Mouse (Mus musculus) heart, embryonic 10.5 days (tissue): ENCODE measurements around the gene Plac9a. TPM values are rescaled to one million over a fixed set of nuclear protein-coding genes. Genes with fewer than 3 reads are reported as not detected.
"Not testable (repeated sequence)": the region's sequence is repeated elsewhere in the genome, so short reads cannot be mapped to it uniquely, and the experiment has no call there.

Experiments used
- DNase-seq: peaks from one replicate; pipeline ENCODE4 v3.0.0-alpha.2; 2017; ENCODE audit warnings: low spot score
- H3K27ac ChIP-seq: fragments of 300-500 bp; sonication (generic); 2 replicates; pipeline ENCODE4 v1.5.1; 2016; ENCODE audit warnings: mild to moderate bottlenecking
- H3K27me3 ChIP-seq: fragments of 300-500 bp; sonication (generic); 2 replicates; pipeline ENCODE4 v1.6.1; 2016; ENCODE audit warnings: mild to moderate bottlenecking; ENCODE audit not compliant: poor library complexity, insufficient read depth, severe bottlenecking
- H3K36me3 ChIP-seq: fragments of 300-500 bp; sonication (generic); 2 replicates; pipeline ENCODE4 v1.6.1; 2016; ENCODE audit warnings: mild to moderate bottlenecking, moderate library complexity
- H3K4me1 ChIP-seq: fragments of 300-500 bp; sonication (generic); 2 replicates; pipeline ENCODE4 v1.6.1; 2016; ENCODE audit warnings: mild to moderate bottlenecking
- H3K4me3 ChIP-seq: fragments of 300-500 bp; sonication (generic); 2 replicates; pipeline ENCODE4 v1.5.1; 2016; ENCODE audit warnings: mild to moderate bottlenecking, moderate library complexity
- H3K9me3 ChIP-seq: fragments of 300-500 bp; sonication (generic); 2 replicates; pipeline ENCODE4 v1.6.1; 2016; ENCODE audit warnings: mild to moderate bottlenecking, moderate library complexity
- WGBS: fragments of 180-500 bp; shearing (Covaris S2); methylation state at CpG from one replicate; pipeline ENCODE4 v1.1.7; 2016; 5-methylcytosine and 5-hydroxymethylcytosine counted together
- polyA plus RNA-seq: library from polyadenylated mRNA; unstranded; fragments of >200 nt; fragmentation: Nextera tagmentation; extraction: Ambion mirVana; gene quantifications from 2 replicates; pipeline ENCODE4 v1.2.1, GENCODE M21; 2016

The Plac9a gene
- polyA plus RNA-seq, 1 experiment from 2014 or later, result not detected

GRCm38 (mm10) chr14:25855241-25855885 lies 47.5 kb downstream of the Plac9a start:
- DNase-seq, result no peak
- H3K27me3 ChIP-seq, result no peaks in the 10 kb centered on the region; the same call in 1 of the 2 replicates
- H3K9me3 ChIP-seq, result no peaks in the 10 kb centered on the region
- no peak overlapping the region for H3K27ac ChIP-seq
- no peak overlapping the region for H3K4me3 ChIP-seq
- H3K36me3 ChIP-seq, result no peaks in the 10 kb centered on the region
- H3K4me1 ChIP-seq, result peaks cover 57% of the 10 kb centered on the region
- 56% methylated on average over 8 of the region's 8 CpGs for WGBS

- 85% methylated on average over 16 of the region's 16 CpGs for whole genome bisulfite sequencing
- no peaks in the 10 kb centered on the region for H3K9me3 ChIP-seq
- no peak for DNase-seq
- H3K36me3 ChIP-seq, result no peaks in the 10 kb centered on the region
- H3K4me1 ChIP-seq, result peaks cover 57% of the 10 kb centered on the region
- H3K4me3 ChIP-seq, result no peak overlapping the region
- no peaks in the 10 kb centered on the region for H3K27me3 ChIP-seq
- H3K27ac ChIP-seq, result peak overlapping the region; percentile 43; the same call in 1 of the 2 replicates
These were observed 49.0 kb downstream of the Plac9a start for GRCm38 (mm10) chr14:25853717-25854452.

GRCm38 (mm10) chr14:25853295-25853694 lies 49.6 kb downstream of the Plac9a start:
- no peaks in the 10 kb centered on the region for H3K27me3 ChIP-seq
- H3K27ac ChIP-seq, result peak overlapping the region; percentile 52
- 59% methylated on average over 6 of the region's 6 CpGs for WGBS
- H3K4me1 ChIP-seq, result peaks cover 55% of the 10 kb centered on the region
- no peaks in the 10 kb centered on the region for H3K9me3 ChIP-seq
- DNase-seq, result no peak
- H3K36me3 ChIP-seq, result no peaks in the 10 kb centered on the region
- no peak overlapping the region for H3K4me3 ChIP-seq

- no peaks in the 10 kb centered on the region for H3K36me3 ChIP-seq
- H3K4me3 ChIP-seq, result no peak overlapping the region
- 84% methylated on average over 11 of the region's 11 CpGs for WGBS
- DNase-seq, result no peak
- H3K27me3 ChIP-seq, result no peaks in the 10 kb centered on the region
- no peaks in the 10 kb centered on the region for H3K9me3 ChIP-seq
- H3K4me1 ChIP-seq, result peaks cover 55% of the 10 kb centered on the region
- peak overlapping the region; percentile 6; the same call in 1 of the 2 replicates for H3K27ac ChIP-seq
These were observed 50.8 kb downstream of the Plac9a start for GRCm38 (mm10) chr14:25852121-25852561.

- 65% methylated on average over 6 of the region's 6 CpGs for WGBS
These were observed 51.7 kb downstream of the Plac9a start for GRCm38 (mm10) chr14:25851189-25851588.

GRCm38 (mm10) chr14:25850433-25850832 lies 52.5 kb downstream of the Plac9a start:
- Histone ChIP-seq H3K4me3 (no peak overlapping the region), H3K36me3 (no peaks in the 10 kb centered on the region), H3K9me3 (no peaks in the 10 kb centered on the region), H3K27me3 (no peaks in the 10 kb centered on the region), H3K27ac (no peak overlapping the region; the same call in 1 of the 2 replicates), H3K4me1 (peaks cover 48% of the 10 kb centered on the region)
- DNase-seq, result no peak
- 87% methylated on average over 2 of the region's 2 CpGs for WGBS

More at GRCm38 (mm10) chr14:25851189-25851588, 51.7 kb downstream of the Plac9a start:
- no peak overlapping the region for H3K4me3 ChIP-seq
- no peaks in the 10 kb centered on the region for H3K36me3 ChIP-seq
- no peak overlapping the region; the same call in 1 of the 2 replicates for H3K27ac ChIP-seq
- H3K4me1 ChIP-seq, result peaks cover 56% of the 10 kb centered on the region
- no peaks in the 10 kb centered on the region for H3K9me3 ChIP-seq
- no peak for DNase-seq
- no peaks in the 10 kb centered on the region for H3K27me3 ChIP-seq

- not testable (repeated sequence) for H3K27ac ChIP-seq, DNase-seq, H3K4me3 ChIP-seq, H3K36me3 ChIP-seq, H3K9me3 ChIP-seq
- WGBS, result 94% methylated on average over 3 of the region's 4 CpGs
- H3K27me3 ChIP-seq, result peaks cover 12% of the 10 kb centered on the region; the same call in 1 of the 2 replicates
- peaks cover 34% of the 10 kb centered on the region for H3K4me1 ChIP-seq
These were observed 54.2 kb downstream of the Plac9a start for GRCm38 (mm10) chr14:25848708-25849107.

GRCm38 (mm10) chr14:25848237-25848636 lies 54.7 kb downstream of the Plac9a start:
- Histone ChIP-seq H3K9me3 (no peaks in the 10 kb centered on the region), H3K4me1 (peaks cover 29% of the 10 kb centered on the region), H3K27me3 (peaks cover 17% of the 10 kb centered on the region), H3K36me3 (no peaks in the 10 kb centered on the region), H3K4me3 (no peak overlapping the region), H3K27ac (no peak overlapping the region)
- WGBS, result 82% methylated on average over 6 of the region's 6 CpGs
- DNase-seq, result no peak

GRCm38 (mm10) chr14:25847660-25848059 lies 55.2 kb downstream of the Plac9a start:
- Histone ChIP-seq H3K4me3 (no peak overlapping the region), H3K27ac (no peak overlapping the region), H3K9me3 (no peaks in the 10 kb centered on the region), H3K27me3 (peaks cover 23% of the 10 kb centered on the region), H3K36me3 (no peaks in the 10 kb centered on the region), H3K4me1 (peaks cover 27% of the 10 kb centered on the region)
- DNase-seq, result no peak
- 19% methylated on average over 9 of the region's 9 CpGs for WGBS

- 81% methylated on average over 8 of the region's 8 CpGs for WGBS
- Histone ChIP-seq H3K36me3 (no peaks in the 10 kb centered on the region), H3K27ac (no peak overlapping the region), H3K4me3 (no peak overlapping the region), H3K9me3 (no peaks in the 10 kb centered on the region), H3K4me1 (peaks cover 37% of the 10 kb centered on the region), H3K27me3 (peaks cover 26% of the 10 kb centered on the region)
- no peak for DNase-seq
These were observed 56.4 kb downstream of the Plac9a start for GRCm38 (mm10) chr14:25846516-25846915.

GRCm38 (mm10) chr14:25845832-25846383 lies 57.0 kb downstream of the Plac9a start:
- Histone ChIP-seq H3K4me3 (no peak overlapping the region), H3K9me3 (no peaks in the 10 kb centered on the region), H3K36me3 (no peaks in the 10 kb centered on the region), H3K27me3 (peaks cover 29% of the 10 kb centered on the region), H3K4me1 (peaks cover 37% of the 10 kb centered on the region), H3K27ac (no peak overlapping the region)
- 83% methylated on average over 6 of the region's 6 CpGs for WGBS
- DNase-seq, result no peak

GRCm38 (mm10) chr14:25844372-25844771 lies 58.5 kb downstream of the Plac9a start:
- peaks cover 34% of the 10 kb centered on the region for H3K27me3 ChIP-seq
- H3K4me3 ChIP-seq, result no peak overlapping the region
- 84% methylated on average over 4 of the region's 4 CpGs for WGBS
- H3K4me1 ChIP-seq, result peaks cover 34% of the 10 kb centered on the region
- no peak overlapping the region for H3K27ac ChIP-seq
- no peaks in the 10 kb centered on the region for H3K36me3 ChIP-seq
- no peaks in the 10 kb centered on the region for H3K9me3 ChIP-seq
- DNase-seq, result no peak

- peaks cover 28% of the 10 kb centered on the region for H3K4me1 ChIP-seq
- H3K36me3 ChIP-seq, result no peaks in the 10 kb centered on the region
- 1% methylated on average over 12 of the region's 12 CpGs for WGBS
- H3K9me3 ChIP-seq, result no peaks in the 10 kb centered on the region
- H3K4me3 ChIP-seq, result peak overlapping the region; percentile 76
- no peak for DNase-seq
- H3K27me3 ChIP-seq, result peaks cover 34% of the 10 kb centered on the region
- H3K27ac ChIP-seq, result peak overlapping the region; percentile 85
These were observed 60.3 kb downstream of the Plac9a start for GRCm38 (mm10) chr14:25842688-25843003.
